Mouse (Mus musculus): Measurements from ENCODE around the gene Slc16a6. TPM values are rescaled to one million over a fixed set of nuclear protein-coding genes. Genes with fewer than 3 reads are reported as not detected.
"Not testable (repeated sequence)": the region's sequence is repeated elsewhere in the genome, so short reads cannot be mapped to it uniquely, and the experiment has no call there.

The Slc16a6 gene
- total RNA-seq (2021): 1 to 10 TPM in 1 of 2 experiments, under 1 TPM in 1; 0.43 to 1.5 TPM
- long read RNA-seq, experiment 1: 0 reads
- long read RNA-seq, experiment 2: 0 reads

DNA sequence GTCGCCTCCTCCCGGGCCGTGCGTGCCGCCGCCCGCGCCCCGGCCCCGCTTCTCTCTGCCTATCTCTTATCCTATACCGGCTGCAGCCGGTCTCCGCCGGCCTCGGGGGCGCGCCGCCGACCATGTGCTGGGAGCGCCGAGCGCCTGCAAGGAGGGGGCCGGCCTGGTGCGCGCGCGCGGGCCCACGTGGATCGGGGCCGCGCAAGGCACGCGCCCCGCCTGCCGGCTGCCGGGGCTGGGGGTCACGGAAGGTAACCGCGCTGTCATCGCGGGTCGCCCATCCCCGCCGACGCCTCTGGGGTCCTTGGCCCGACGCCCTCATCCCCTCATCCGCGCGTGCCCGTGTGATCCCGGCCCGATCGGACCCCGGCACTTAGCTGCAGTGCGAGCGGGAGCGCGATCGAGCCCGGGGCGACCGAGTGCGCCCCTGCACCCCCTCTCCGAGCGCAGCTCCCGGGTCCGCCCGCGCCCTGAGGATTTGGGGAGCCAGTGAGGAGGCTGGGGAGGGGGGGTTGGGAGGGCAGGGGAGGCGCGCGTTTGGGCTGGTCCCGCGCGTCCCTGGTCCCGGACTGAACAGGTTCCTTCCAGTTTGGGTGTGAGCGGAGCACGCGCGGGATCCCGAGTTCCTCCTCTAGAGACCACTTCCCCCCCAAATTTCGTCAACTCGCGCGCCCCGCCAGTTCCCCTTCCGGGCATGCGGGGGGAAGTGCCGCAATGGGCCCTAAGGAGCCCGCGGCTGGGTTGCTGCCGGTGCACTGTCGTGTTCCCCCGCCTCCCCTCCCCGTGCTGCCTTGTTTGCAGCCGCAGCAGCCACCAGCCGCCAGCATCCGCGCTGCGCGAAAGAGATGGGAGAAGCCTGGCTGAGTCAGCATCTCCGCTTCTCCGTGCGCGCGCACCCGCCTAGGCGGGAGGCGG is at the start of gene Slc16a6, which contains the start of gene Arsg:
Gene Slc16a6 (minus strand): TSS at position 428 of the 915 bp plus-strand sequence.
Gene Arsg (plus strand): TSS at position 204 of the 915 bp plus-strand sequence.
- peak; percentile 83 to 84 for DNase-seq

DNA sequence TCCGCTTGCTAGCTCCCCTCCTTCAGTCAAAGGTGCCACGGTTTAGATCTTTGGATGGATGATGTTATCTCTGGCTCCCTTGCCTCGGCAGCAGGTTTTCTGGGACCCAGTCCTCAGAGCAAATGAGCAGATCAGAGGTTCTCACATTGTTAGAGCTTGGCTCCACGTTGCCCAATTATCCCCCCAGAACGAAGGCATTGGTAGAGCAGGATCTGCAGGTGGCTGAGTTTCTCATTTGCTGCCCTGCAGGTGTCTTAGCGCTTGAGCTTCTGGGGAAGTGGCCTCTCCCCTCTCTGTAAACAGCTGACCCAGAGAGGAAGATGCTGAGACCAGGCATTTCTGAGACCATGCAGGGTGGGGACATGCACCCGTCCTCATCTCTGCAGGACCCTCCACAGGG is 47.6 kb upstream of the Slc16a6 start:
- DNase-seq: no peak

DNA sequence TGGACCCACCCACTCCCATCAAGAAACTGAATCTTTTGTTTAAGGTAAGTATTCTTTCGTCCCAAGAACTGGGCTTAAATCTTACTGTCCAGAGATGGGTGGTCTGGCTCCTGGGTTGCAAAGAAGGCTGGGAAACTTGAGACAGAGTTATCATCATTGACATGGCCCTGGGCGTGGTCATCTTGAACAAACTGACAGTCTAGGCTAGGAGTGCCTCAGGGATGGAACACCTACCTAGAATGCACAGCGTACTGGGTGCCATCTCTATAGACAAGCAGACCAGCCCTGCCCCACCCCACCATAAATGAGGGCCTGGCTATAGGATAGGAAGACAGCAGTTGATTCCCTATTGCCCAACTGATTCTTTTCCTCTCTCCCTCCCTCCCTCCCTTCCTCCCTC is 44.4 kb upstream of the Slc16a6 start:
- no peak for DNase-seq

DNA sequence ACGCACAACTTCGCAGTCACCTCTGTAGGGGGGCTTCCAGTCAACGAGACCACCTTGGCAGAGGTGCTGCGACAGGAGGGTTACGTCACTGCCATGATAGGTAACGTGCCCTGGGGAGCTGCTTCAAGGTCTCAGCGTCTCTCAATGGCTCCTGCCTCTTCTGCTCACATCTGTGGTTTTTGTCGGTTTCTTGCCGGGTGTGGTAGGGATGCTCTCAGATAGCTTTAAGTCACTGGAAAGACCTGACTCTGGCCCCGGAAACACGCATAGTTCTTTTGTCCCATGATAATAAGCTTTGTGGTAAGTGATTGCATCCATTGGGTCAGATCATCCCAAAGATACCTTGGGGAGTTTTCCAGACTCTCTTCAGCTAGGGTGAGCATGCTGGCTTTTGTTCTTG is 43.9 kb upstream of the Slc16a6 start:
- DNase-seq: no peak

DNA sequence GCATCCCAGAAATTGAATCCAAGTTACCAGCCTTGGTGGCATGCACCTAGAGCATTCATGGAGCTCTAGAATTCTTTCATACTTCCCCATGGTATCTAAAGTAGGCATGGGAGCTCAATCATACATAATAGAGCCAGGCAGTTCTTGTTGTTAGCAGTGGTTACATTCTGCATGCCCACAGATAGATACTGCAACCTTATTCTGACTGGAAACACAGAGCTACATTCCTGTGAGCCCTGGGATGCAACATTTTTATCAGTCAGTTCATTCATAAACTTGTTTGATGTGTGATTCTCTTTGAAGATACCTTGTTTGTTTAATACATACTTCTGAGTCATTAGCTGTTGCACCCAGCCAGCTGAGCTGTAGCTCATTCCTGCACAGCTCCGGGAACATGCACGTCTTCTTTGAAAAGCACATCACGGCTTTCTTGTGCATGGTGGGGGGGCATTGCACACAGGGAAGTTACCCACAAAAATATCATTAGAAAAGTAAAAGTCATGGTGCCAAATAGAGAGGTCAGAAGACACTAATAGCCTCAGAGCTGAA is 40.7 kb upstream of the Slc16a6 start:
- no peak for DNase-seq

DNA sequence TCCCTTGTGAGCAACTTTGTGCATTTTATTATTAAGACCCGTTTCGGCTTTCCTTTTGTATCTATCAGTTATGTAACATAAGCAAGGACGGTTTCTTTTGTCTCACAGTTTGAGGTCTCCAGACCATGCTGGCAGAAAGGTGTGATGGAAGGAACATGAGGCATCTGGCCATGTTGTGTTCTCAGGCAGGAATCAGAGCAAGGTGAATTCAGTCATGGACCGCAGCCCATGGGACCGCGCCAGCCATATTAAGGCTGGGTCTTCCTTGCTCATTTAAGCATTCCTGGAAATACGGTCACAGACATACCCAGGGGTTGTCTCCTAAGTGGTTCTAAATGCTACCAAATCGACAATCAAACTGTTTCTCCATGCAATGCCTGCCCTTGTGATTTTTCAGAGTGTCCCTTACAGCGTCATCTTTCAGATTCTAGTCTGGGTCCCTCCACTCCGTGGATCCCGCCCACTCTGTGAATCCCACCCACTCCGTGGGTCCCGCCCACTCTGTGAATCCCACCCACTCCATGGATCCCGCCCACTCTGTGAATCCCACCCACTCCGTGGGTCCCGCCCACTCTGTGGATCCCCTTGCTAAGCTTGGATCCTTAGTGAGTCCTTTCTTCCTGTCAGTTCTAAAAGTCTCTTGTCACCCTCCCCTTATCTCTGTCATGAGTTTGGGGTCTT is 39.7 kb upstream of the Slc16a6 start:
- DNase-seq: no peak

DNA sequence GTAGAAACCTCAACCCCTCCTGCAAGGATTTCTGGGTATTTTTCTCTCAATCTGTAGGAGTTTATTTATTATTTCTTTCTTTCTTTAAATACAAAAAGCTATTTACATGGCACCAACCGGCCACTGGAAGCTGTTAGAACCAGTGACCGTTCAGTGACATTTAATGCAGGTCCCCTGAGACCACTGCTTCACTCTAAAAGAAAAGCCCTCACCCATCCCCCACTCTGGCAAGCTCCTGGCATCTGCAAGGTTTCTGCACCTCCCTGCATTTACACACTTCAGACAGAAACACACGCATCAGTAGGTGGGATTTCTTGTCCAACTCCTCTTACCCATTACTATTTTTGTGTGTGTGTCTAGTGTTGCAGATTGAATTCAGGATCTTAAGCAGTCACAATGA is 33.7 kb upstream of the Slc16a6 start:
- no peak for DNase-seq

DNA sequence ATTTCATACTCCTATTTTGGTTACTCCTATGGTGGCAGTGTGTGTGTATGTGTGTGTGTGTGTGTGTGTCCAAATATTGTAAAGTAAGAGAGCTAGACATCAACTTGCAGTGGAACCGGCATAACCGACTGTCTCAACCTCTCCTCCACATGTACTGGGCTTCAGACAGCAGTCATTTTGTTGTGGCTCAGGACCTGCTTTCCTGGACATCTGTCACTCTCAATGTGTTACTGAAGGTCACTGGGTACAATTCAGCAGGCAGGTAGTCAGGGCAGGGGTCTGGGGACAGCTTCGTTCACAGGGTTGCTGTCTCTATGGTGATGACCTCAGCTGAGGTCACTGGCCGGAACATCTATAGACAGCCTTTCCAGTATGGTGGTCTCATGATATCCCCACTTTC is 32.4 kb upstream of the Slc16a6 start:
- no peak for DNase-seq

DNA sequence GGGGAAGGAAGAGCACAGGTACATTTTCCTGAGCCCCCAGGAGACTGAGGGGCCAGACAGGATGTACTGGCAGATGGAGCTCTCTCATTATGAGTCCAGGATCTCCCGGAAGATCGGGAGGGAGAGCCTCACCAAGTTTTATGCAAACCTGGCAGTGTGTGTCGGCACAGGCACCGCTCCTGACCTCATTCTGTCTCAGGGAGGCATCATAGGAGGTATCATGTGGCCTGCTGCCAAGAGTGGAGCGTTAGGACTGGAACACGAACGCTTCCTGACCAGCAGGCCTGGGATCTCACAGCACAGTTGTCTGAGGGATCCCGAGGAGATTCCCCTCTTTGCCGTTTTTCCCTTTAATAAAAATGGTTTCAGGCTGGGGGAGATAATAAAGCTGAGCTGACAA is 31.6 kb upstream of the Slc16a6 start:
- DNase-seq: peak; percentile 77 to 80

DNA sequence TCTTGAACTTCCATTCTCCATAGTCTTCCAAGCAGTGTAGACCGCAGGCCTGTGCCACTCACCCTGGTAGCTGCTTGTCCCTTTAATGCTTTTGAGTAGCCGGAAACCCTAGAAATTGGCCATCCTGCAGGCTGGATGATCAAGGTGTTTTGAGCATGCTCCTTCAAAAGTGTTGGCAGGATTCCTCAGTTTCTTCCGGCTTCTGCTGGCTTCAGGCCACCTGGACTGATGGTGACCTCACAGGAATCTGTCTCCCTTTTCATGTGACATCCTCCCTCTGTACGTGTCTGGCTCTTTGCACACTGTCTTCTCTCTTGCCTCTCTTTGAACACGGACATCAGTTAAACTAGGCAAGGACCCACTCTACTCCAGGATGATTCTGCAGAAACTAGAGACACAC is 26.8 kb upstream of the Slc16a6 start:
- DNase-seq: peak; percentile 34 to 48

DNA sequence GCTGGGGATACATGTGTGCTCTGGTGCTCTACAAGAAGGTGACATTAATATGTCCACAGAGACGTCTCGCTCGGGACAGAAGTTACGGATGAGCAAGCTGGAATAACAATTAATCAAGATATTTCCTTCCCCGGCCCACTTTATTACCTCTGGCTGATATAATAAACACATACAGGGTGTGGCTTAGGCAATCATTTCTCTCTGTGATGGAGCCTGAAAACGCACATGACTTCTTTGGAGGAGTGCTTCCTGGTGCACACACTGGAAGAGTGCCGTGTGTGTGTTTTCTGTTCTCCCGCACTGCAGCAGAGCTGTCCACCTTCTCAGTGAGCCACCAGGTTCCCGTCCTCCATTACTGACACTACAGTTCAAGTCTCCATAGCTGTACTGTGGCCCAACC is 24.6 kb upstream of the Slc16a6 start:
- no peak for DNase-seq

DNA sequence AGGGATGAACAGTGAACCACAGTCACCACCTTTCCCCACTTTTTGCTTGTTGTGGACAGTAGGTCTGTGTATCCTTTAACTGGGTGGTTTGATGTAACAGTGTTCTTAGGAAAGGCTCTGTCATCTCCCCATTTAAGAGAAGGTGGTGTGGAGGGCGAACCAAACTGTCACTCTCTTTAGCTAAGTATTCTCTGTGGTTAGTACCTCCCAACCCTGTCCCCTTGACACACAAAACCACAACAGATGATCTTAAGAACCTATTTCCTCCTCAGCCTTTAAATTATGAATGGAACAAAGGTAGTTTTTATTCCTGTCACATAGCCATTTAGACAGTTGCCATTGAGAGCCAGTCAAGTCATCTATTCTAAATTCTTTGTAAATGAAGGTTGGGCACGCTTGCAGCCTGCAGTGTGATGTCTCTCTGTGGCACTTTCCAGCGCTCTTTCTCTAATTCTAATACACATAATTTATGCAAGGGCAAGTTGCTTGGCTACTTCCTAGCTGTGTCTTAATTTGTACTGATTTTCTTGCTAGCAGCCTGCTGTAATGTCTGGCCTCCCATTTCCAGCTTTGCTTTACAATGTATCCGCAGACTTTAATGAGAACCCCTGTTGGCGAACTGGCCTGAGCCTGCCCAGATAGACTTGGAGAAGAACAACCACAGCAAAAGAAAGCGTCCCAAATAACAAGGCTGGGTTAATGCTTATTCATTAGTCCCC is 23.8 kb upstream of the Slc16a6 start:
- no peak for DNase-seq

DNA sequence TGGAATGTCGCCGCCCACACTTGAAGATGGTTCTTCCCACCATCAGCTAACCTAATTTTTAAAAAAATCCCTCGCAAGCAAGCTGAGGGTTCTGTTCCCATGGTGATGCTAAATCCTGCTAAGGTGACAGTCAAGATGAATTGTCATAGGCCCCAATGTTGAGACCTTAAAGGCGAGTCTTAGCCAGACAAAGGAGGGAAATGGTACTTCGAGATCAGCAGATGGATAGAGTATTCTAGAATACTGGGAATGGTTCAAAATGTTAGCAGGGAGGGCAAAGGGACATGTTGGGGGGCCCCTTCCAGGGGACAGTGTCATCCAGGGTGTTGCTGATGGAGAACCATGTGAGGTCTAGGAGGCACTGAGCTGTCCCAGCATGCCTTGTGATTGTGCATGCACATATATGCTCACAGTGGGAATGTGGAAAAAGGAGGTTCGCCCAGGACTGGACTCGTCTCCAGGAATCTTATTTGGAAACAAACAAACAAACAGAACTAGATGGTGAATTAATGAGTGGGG is 23.1 kb upstream of the Slc16a6 start:
- DNase-seq: no peak

DNA sequence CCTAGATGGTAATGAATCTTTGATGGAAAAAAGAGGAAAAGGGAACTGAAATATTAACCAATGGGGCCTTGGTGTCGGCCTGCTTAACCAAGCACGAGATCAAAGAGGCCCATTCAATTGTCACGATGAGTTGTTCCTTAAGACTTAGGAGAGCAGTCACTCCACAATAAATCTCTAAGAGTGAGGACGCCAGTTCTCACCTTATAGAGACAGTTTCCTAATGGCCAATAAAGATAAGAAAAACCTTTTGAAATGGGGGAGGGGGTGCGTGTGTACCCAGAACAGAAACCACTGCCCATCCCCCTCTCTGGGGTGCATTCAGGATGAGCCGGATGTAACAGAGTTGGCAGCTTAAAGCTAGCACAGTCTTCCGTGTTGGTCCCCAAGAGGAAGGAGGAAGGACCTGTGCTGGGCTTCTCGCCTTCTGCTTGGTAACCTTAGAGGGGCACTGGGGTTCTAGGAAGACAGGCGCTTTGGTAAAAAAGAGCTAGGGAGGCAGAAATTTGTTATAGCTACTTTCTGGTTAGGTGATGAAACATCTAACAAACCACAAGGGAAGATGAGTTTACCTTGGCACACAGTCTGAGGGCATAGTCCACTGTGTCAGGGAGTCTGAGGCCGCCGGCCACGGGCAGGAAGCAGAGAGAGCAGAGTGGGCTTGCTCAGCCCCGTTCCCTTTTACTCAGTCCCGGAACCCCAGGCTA is 22.5 kb upstream of the Slc16a6 start:
- DNase-seq: peak in 1 of 2 experiments; percentile 41

DNA sequence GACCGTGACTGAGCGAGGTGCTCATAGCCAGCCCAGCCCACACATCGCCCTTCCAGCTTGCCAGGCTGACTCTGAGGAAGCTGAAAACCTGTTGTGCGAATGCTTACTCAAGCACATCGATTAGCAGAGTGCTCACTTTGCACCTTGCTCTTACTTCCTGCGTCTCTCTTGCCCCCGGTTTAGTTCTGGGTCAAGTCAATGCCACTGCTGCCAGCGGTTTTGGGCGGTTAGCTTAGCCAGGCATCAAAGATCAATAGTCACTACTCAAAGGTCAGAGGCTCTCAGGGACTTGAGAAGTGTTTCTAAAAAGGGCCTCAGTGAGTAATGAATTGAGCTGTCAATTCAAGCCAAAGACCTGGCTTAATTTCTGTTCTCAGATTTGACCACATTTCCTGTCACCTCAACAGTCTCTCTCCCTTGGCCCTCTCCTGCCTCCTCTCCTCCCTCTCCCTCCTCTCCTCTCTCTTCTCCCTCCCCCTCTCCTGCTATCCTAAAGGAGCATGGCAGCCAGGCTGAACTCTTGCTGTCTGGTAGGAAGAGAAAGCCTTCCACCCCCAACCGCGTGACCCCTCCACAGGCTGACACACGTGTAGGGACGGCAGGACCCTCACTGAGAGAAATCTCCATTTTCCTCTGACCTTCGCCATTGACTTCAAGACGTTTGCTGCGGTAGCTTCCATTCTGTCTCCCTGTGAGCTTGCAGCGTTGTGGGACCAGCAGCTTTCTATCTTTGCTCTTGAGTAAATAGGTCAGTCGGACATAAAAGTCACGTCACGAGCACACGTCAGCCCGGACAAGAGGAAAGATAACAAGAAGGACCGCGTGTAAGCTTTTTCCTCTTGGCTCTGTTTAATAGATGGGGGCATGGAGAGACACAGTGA is 21.7 kb upstream of the Slc16a6 start:
- DNase-seq: no peak

DNA sequence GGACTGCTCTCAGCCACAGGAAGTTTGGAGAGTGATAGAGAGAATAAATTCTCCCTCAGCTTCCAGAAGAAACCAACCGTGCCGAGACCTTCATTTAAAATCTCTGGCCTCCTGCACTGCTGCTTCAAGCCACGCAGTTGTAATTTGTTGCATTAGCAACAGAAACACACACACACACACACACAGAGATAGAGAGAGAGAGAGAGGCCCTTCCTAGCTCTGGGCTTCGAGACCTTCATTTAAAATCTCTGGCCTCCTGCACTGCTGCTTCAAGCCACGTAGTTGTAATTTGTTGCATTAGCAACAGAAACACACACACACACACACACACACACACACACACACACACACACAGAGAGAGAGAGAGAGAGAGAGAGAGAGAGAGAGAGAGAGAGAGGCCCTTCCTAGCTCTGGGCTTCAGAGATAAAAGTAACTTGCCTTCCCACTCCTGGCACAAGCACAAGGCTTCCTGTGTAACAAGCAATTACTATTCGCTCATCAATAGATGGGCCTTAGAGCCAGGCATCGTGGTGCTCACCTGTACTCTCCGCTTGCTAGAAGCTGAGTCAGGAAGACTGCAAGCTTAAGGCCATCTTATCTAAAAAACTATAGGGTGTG is 19.6 kb upstream of the Slc16a6 start:
- not testable (repeated sequence) for DNase-seq

DNA sequence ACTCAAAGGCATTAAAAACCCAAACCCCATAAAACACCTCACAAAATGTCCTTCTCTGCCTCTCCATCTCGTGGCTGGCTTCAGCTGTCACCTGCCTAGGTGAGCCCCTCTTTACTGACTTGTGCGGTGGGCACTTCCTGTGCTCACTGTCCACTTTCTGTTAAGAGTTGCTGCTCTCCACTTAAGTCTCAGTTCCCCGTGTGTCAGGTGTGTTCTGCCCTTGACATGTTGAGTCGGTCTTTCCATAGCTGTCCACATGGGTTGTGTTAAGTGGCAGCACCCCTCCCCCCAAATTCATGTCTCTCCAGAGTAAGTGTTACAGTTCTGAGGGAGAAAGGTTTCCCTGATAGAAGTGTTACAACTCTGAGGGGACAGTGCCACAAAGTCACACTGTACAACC is 18.4 kb upstream of the Slc16a6 start:
- DNase-seq: no peak

DNA sequence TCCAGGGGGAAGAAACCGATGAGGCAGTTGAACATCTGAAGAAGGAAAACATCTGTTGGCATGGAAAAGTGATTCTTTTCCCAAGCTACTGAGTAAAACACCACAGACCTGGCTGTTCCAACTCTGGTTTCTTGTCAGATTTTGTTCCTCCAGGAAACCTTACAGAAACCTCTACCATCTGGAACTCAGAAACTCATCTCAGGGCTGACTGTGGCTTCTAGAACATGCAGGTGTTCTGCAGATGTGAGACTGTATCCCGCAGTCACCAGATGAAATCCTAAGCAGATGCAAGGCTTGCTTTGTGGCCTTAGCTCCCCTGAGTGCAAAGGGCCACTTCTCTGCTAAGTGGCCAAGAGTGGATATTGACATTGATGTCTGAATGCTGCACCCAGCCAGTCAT is 16.4 kb upstream of the Slc16a6 start:
- DNase-seq: no peak

DNA sequence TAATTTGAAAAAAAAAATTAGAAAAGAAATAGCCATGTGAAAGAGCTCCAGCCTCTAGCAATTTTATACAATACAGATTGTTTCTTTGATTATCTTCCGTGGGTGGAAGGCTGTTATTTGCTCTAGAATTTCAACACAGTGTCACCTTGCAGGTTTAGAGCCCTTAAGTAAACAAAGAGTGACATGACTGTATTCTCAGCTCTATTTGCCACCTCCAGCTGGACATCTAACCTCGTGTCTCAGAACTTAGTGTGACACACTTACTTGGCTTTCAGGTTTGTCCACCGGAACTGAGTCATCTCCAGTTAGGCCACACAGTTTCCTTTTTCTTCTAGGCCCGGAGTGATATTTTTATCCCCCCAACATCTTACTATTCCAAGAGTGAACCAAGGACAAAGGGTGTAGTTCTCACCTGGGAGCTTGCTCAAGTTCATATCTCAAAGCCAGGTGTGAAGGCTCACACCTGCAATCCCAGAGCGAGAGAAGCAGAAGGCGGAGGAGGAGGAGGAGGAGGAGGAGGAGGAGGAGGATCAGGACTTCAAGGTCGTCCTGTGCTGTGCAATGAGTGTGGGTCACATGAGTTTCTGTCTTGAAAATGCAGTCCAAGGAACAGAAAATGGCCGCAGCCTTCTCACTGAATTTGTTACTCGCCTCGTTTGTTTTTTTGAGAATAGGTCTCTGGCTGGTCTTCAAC is 14.7 kb upstream of the Slc16a6 start:
- DNase-seq: no peak

All from adrenal gland, postnatal 36 days (tissue).